Mouse (Mus musculus) G1E (cell line): ENCODE results near the gene Insr. TPM values are rescaled to one million over a fixed set of nuclear protein-coding genes. Genes with fewer than 3 reads are reported as not detected.

Source experiments
- ATAC-seq: 2 replicates; pipeline ENCODE4 v1.8.0; 2016; ENCODE audit warnings: mild to moderate bottlenecking; ENCODE audit not compliant: insufficient number of reproducible peaks, poor library complexity, low FRiP score, severe bottlenecking; ENCODE audit errors: extremely low read depth
- DNase-seq: peaks from one replicate; pipeline ENCODE4 v3.0.0; 2012; ENCODE audit warnings: low spot score
- H3K27me3 ChIP-seq: 2 replicates; pipeline ENCODE4 v1.6.1; 2012; ENCODE audit warnings: mild to moderate bottlenecking, low read length, inconsistent platforms; ENCODE audit not compliant: insufficient read depth
- H3K36me3 ChIP-seq: replicated peaks from 2 replicates; pipeline ENCODE3; 2012; ENCODE audit warnings: mild to moderate bottlenecking, inconsistent platforms
- H3K4me1 ChIP-seq: 2 replicates; pipeline ENCODE4 v1.6.1; 2012; ENCODE audit warnings: low read depth, low read length, inconsistent platforms, mixed read lengths; ENCODE audit not compliant: insufficient read depth
- H3K4me3 ChIP-seq: 2 replicates; pipeline ENCODE4 v1.5.1; 2012; ENCODE audit warnings: low read depth, mild to moderate bottlenecking, inconsistent platforms, low read length, moderate library complexity, mixed read lengths
- H3K9me3 ChIP-seq: replicated peaks from 2 replicates; pipeline ENCODE4 v1.6.1; 2012; ENCODE audit warnings: inconsistent platforms
- CTCF ChIP-seq: IDR thresholded peaks from 2 replicates; pipeline ENCODE4 v1.5.1; 2012; ENCODE audit warnings: low read depth, low read length, inconsistent platforms, mixed read lengths
- GATA1 ChIP-seq: IDR thresholded peaks from 2 replicates; pipeline ENCODE4 v1.6.1; 2012; ENCODE audit warnings: borderline replicate concordance, low read length, inconsistent platforms, mixed read lengths
- GATA2 ChIP-seq: IDR thresholded peaks from 2 replicates; pipeline ENCODE4 v1.6.1; 2012; ENCODE audit warnings: low read depth, low read length, inconsistent platforms, borderline replicate concordance
- POLR2AphosphoS5 ChIP-seq: IDR thresholded peaks from 2 replicates; pipeline ENCODE4 v1.6.1; 2012; ENCODE audit warnings: low read depth, low read length, inconsistent platforms; ENCODE audit not compliant: insufficient replicate concordance
- TAL1 ChIP-seq: conservative IDR thresholded peaks from 2 replicates; pipeline ENCODE4 v1.6.1; 2012; ENCODE audit warnings: low read depth, low read length, inconsistent platforms, mixed read lengths
- polyA plus RNA-seq: library from polyadenylated mRNA; stranded (reverse); fragments of >175 nt; gene quantifications from 2 replicates; pipeline ENCODE4 v1.2.3, GENCODE M21; 2012
- total RNA-seq, 2 experiments: library from RNA; stranded (forward) in 1 of 2; stranded (reverse) in 1 of 2; fragments of 200-1000 nt in 1 of 2; fragments of >200 nt in 1 of 2; fragmentation: Nextera tagmentation in 1 of 2; gene quantifications; 2 replicates each; pipeline ENCODE4 v1.2.3; 2014 to 2017

Insr gene
- total and polyA plus RNA-seq, 3 experiments = 0.02 to 2.1 (median 0.38) TPM

DNA sequence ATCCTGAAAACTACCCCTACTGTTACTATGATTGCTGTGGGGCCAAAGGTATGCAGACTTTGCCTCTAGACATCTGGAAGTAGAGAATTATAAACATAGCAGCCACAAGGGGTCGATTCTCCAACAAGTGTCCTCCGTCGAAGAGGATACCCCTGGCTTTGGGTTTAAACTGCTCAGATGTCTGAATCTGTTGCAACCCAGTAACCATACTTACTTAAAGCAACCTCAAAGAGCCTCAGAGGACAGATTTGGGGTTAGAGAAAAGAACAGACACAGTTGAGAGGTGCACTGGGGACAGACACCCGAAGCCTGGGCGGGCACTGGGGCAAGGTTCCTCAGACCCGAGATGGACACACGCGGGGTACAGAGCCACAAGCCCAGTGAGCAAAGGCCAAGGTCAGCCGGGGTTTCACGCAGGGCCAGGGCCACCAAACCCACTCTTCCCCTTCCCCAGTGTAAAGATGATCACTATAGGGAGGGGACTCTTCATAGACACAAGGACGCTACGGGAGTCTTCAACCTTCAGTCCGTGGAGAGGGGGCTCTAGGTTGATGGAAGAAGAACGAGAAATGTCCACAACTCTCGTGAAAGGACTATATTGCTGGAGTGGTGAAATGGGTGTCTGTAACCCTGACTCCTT lies 1.1 kb downstream of the Insr start:
- DNase-seq = no peak
- TF ChIP-seq CTCF (no peak), TAL1 (no peak), POLR2AphosphoS5 (no peak), GATA1 (no peak), GATA2 (no peak)
- ATAC-seq = no peak
- no peaks in the 10 kb centered on the region for H3K9me3 ChIP-seq
- H3K4me1 ChIP-seq = no peaks in the 10 kb centered on the region
- no peak overlapping the region for H3K4me3 ChIP-seq
- peaks cover 16% of the 10 kb centered on the region for H3K27me3 ChIP-seq
- no peaks in the 10 kb centered on the region for H3K36me3 ChIP-seq

GRCm38 (mm10) chr8:3277266-3277665 lies 2.2 kb downstream of the Insr start:
- DNase-seq (no peak), ATAC-seq (no peak)
- Histone ChIP-seq H3K9me3 (no peaks in the 10 kb centered on the region), H3K27me3 (peaks cover 16% of the 10 kb centered on the region), H3K36me3 (no peaks in the 10 kb centered on the region), H3K4me1 (no peaks in the 10 kb centered on the region), H3K4me3 (no peak overlapping the region)
- no peak for TF ChIP-seq GATA2
- no peak for TF ChIP-seq GATA1
- TF ChIP-seq POLR2AphosphoS5 = no peak
- no peak for TF ChIP-seq TAL1
- TF ChIP-seq CTCF = no peak

DNA sequence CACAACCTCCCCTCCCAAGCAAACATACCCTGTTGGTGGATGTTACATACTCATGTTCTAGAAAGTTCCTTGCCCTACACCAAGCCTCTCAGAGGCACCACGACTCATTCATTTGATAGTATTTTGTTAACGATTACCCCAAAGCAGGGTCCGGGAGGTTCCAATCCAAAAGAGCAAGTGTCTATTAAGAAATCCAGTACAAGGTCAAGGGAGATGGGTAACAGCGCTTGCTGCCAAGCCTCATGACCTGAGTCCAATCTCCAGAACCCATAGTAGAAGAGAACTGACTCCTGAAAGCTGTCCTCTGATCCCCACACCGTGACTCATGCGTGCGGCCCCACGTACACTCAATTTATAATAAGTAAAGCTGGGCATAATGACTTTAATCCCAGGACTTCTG lies 3.4 kb downstream of the Insr start:
- ATAC-seq = no peak
- no peaks in the 10 kb centered on the region for H3K36me3 ChIP-seq

GRCm38 (mm10) chr8:3275189-3275588 lies 4.2 kb downstream of the Insr start:
- no peak for ATAC-seq
- TF ChIP-seq GATA1 = no peak
- TF ChIP-seq POLR2AphosphoS5 = no peak
- TF ChIP-seq TAL1 = no peak
- TF ChIP-seq GATA2 = no peak
- TF ChIP-seq CTCF = no peak
- Histone ChIP-seq H3K4me1 (no peaks in the 10 kb centered on the region), H3K9me3 (no peaks in the 10 kb centered on the region), H3K4me3 (no peak overlapping the region), H3K27me3 (peaks cover 13% of the 10 kb centered on the region), H3K36me3 (no peaks in the 10 kb centered on the region)
- no peak for DNase-seq

More for the DNA sequence above, 3.4 kb downstream of the Insr start:
- Histone ChIP-seq H3K4me3 (no peak overlapping the region), H3K27me3 (peaks cover 16% of the 10 kb centered on the region), H3K4me1 (no peaks in the 10 kb centered on the region), H3K9me3 (no peaks in the 10 kb centered on the region)
- TF ChIP-seq GATA2 (no peak), GATA1 (no peak), CTCF (no peak), POLR2AphosphoS5 (no peak), TAL1 (no peak)
- no peak for DNase-seq

DNA sequence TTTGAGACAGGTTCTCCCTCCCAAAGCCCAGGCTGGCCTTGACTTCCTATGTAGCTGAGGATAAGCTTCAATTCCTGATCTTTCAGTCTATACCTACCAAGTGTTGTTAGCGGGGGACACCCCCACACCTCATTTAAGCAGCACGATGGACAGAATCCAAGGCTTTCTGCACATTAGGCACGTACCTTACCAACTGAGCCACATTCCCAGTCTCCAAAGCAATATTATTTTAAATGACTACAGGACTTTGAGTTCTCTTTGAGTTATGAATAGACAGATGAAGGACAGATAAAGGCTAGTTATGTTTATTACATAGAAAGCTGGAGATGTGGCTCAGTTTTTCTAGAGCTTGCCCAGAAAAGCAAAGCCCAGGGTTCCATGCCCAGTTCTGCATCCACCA lies 5.6 kb downstream of the Insr start:
- TF ChIP-seq GATA2 = no peak
- TF ChIP-seq POLR2AphosphoS5 = no peak
- TF ChIP-seq CTCF = no peak
- TF ChIP-seq GATA1 = no peak
- TF ChIP-seq TAL1 = no peak
- DNase-seq = no peak
- peaks cover 1% of the 10 kb centered on the region; the same call in 1 of the 2 replicates for H3K27me3 ChIP-seq
- no peaks in the 10 kb centered on the region for H3K9me3 ChIP-seq
- ATAC-seq = no peak
- H3K36me3 ChIP-seq = no peaks in the 10 kb centered on the region
- H3K4me3 ChIP-seq = no peak overlapping the region
- no peaks in the 10 kb centered on the region for H3K4me1 ChIP-seq

DNA sequence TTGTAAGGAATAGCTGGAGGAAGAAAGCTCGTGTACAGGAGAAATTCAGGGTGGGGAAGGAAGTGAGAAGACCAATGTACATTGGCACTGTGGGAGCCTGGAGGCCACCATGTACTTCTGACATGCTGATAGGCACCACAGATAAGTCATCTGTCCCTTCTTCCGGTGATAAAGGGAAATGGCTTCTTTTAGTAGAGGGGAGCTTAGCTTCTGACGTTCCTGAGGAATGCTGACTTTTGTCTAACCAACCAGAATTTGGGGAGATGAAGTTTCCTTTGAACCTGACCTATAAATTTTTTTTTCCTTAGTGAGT lies 12.0 kb downstream of the Insr start:
- no peaks in the 10 kb centered on the region for H3K9me3 ChIP-seq
- ATAC-seq (no peak), DNase-seq (no peak)
- no peak overlapping the region for H3K4me3 ChIP-seq
- no peaks in the 10 kb centered on the region for H3K27me3 ChIP-seq
- TF ChIP-seq POLR2AphosphoS5 (no peak), CTCF (no peak), GATA2 (no peak)
- H3K4me1 ChIP-seq = no peaks in the 10 kb centered on the region
- no peaks in the 10 kb centered on the region for H3K36me3 ChIP-seq

- Histone ChIP-seq H3K36me3 (no peaks in the 10 kb centered on the region), H3K4me1 (no peaks in the 10 kb centered on the region), H3K27me3 (no peaks in the 10 kb centered on the region), H3K4me3 (no peak overlapping the region), H3K9me3 (no peaks in the 10 kb centered on the region)
- DNase-seq (no peak), ATAC-seq (no peak)
- TF ChIP-seq GATA2 (no peak), GATA1 (no peak), TAL1 (no peak), POLR2AphosphoS5 (no peak), CTCF (no peak)
Measured at GRCm38 (mm10) chr8:3266686-3267448, 12.6 kb downstream of the Insr start.
